Comparison of ENCODE assay signal across 32 mouse cellular contexts in the genomic region with DNA sequence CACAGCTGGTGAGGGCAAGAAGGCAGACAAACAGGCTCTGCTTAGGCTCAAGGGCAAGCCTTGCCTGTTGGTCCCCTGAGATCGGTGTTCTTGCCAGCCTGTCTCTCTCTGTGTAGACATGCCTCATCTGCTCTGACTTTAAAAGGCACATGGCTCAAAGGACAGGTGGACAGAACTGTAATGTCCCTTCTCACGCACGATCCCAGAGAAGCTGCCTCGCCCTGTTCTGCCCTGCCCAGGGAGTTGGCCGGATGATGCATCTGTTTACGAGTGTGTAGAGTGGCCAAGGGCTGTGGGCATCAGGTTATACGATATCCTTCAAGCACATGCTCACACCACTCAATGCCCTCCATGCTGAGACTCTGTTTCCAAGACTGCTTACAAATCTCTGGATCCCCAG. TPM values are rescaled to one million over a fixed set of nuclear protein-coding genes. Genes with fewer than 3 reads are reported as not detected.
DNase-seq lines count a peak whose midpoint lies in the region; ATAC-seq lines count a peak whose summit lies in the region.
"Had no signal": no experiment of that assay in that cellular context is flagged by ENCODE, and none has a peak within 500 bp of the region (broad histone marks: within the 10 kb centered on the region; RNA-seq: fewer than 3 reads in every experiment).

No protein-coding gene starts in this region.

- peaks cover 25% of the 10 kb centered on the region for H3K4me1 ChIP-seq in hindbrain, embryonic 10.5 days (replicated peaks)
- H3K4me1 ChIP-seq in hindbrain, embryonic 13.5 days (replicated peaks), result 0 out of 2 replicates have a peak, but pooled peaks cover 3% of the 10 kb centered on the region
- peaks cover 24% of the 10 kb centered on the region for H3K4me1 ChIP-seq in midbrain, embryonic 10.5 days
- no peaks in the 10 kb centered on the region for H3K4me1 ChIP-seq in midbrain, embryonic 14.5 days (ENCODE audit: control insufficient read depth, insufficient read depth, low read length)
- H3K4me1 ChIP-seq: forebrain, embryonic 13.5 days; lung, embryonic 15.5 days; neural tube, embryonic 12.5 days had no signal

- 73% methylated on average over 7 of the region's 7 CpGs for WGBS in hindbrain, embryonic 10.5 days
- WGBS in hindbrain, embryonic 13.5 days, result 80% methylated on average over 7 of the region's 7 CpGs
- WGBS in midbrain, embryonic 10.5 days, result 85% methylated on average over 7 of the region's 7 CpGs
- WGBS in midbrain, embryonic 14.5 days, result 79% methylated on average over 7 of the region's 7 CpGs

- no peak overlapping the region for H3K4me3 ChIP-seq in hindbrain, embryonic 10.5 days
- H3K4me3 ChIP-seq in hindbrain, embryonic 13.5 days, result no peak overlapping the region
- no peak overlapping the region for H3K4me3 ChIP-seq in midbrain, embryonic 10.5 days
- no peak overlapping the region for H3K4me3 ChIP-seq in midbrain, embryonic 14.5 days (replicated peaks; ENCODE audit: low read depth, low read length)
- H3K4me3 ChIP-seq: embryonic facial prominence, embryonic 13.5 days; forebrain, embryonic 13.5 days; hindbrain, embryonic 12.5 days; limb, embryonic 12.5 days; lung, embryonic 15.5 days; neural tube, embryonic 12.5 days had no signal

- intact Hi-C loops in gastrocnemius, postnatal 14 days (cut with DNase I; ENCODE audit: low total_unique reads), result no loop called here

- no peak overlapping the region for H3K4me2 ChIP-seq in hindbrain, embryonic 13.5 days
- H3K4me2 ChIP-seq in midbrain, embryonic 14.5 days (ENCODE audit: low read length), result no peak overlapping the region
- H3K4me2 ChIP-seq: embryonic facial prominence, embryonic 13.5 days; forebrain, embryonic 13.5 days; hindbrain, embryonic 12.5 days; limb, embryonic 12.5 days; liver, embryonic 11.5 days; lung, embryonic 15.5 days; neural tube, embryonic 12.5 days had no signal

- DNase-seq in hindbrain, embryonic 10.5 days (ENCODE audit: low spot score), result no peak
- DNase-seq in midbrain, embryonic 10.5 days (ENCODE audit: low spot score), result no peak
- DNase-seq in midbrain, embryonic 14.5 days, result no peak
- DNase-seq in gastrocnemius, postnatal 14 days, result peak; percentile 50
- DNase-seq in skeletal muscle tissue, adult 2 months (ENCODE audit: low read depth, low spot score), result peak; percentile 90
- DNase-seq in heart, adult 11 months, result no peak
- no peak for DNase-seq in cerebellum, adult 9-10 months
- DNase-seq: adrenal gland, adult 2 months; B cell, adult 2 months; cerebellum, adult 8-10 months; embryo, embryonic 11 days; heart, postnatal 14 days; kidney, postnatal 25 days; lung, postnatal 36 days; right cerebral cortex, adult 18-20 months; right cerebral cortex, postnatal 4 days had no signal

- H3K27ac ChIP-seq in hindbrain, embryonic 10.5 days, result peak overlapping the region; percentile 74
- no peak overlapping the region for H3K27ac ChIP-seq in hindbrain, embryonic 13.5 days
- peak overlapping the region; percentile 5; the same call in 1 of the 2 replicates for H3K27ac ChIP-seq in midbrain, embryonic 10.5 days (replicated peaks)
- H3K27ac ChIP-seq in midbrain, embryonic 14.5 days (replicated peaks; ENCODE audit: low read depth, low read length), result no peak overlapping the region
- H3K27ac ChIP-seq: embryonic facial prominence, embryonic 13.5 days; forebrain, embryonic 13.5 days; hindbrain, embryonic 12.5 days; limb, embryonic 12.5 days; lung, embryonic 15.5 days; neural tube, embryonic 12.5 days had no signal

- H3K27me3 ChIP-seq in hindbrain, embryonic 10.5 days (ENCODE audit: insufficient read depth, poor library complexity, severe bottlenecking), result no peaks in the 10 kb centered on the region; the same call in 1 of the 2 replicates
- H3K27me3 ChIP-seq in hindbrain, embryonic 13.5 days, result no peaks in the 10 kb centered on the region
- peaks cover 14% of the 10 kb centered on the region; the same call in 1 of the 2 replicates for H3K27me3 ChIP-seq in midbrain, embryonic 10.5 days (ENCODE audit: low read depth, poor library complexity, severe bottlenecking)
- no peaks in the 10 kb centered on the region for H3K27me3 ChIP-seq in midbrain, embryonic 14.5 days (ENCODE audit: control insufficient read depth, insufficient read depth, low read length)
- H3K27me3 ChIP-seq: CH12.LX; embryonic facial prominence, embryonic 13.5 days; forebrain, embryonic 13.5 days; limb, embryonic 12.5 days; lung, embryonic 15.5 days; neural tube, embryonic 12.5 days had no signal

- H3K36me3 ChIP-seq in hindbrain, embryonic 10.5 days, result 0 out of 2 replicates have a peak, but pooled peaks cover 5% of the 10 kb centered on the region
- peaks cover 5% of the 10 kb centered on the region; the same call in 1 of the 2 replicates for H3K36me3 ChIP-seq in hindbrain, embryonic 13.5 days
- 0 out of 2 replicates have a peak, but pooled peaks cover 4% of the 10 kb centered on the region for H3K36me3 ChIP-seq in midbrain, embryonic 10.5 days
- H3K36me3 ChIP-seq in midbrain, embryonic 14.5 days (ENCODE audit: control insufficient read depth, insufficient read depth, low read length), result no peaks in the 10 kb centered on the region
- H3K36me3 ChIP-seq: embryonic facial prominence, embryonic 13.5 days; hindbrain, embryonic 12.5 days; limb, embryonic 12.5 days; lung, embryonic 15.5 days; neural tube, embryonic 12.5 days had no signal

- ATAC-seq in hindbrain, embryonic 13.5 days (ENCODE audit: low FRiP score), result no peak
- no peak for ATAC-seq in midbrain, embryonic 14.5 days (ENCODE audit: low FRiP score, low TSS enrichment)
- ATAC-seq: activated CD4-positive, CD25-positive, alpha-beta regulatory T cell, adult 4 months; forebrain, embryonic 13.5 days; intestine, postnatal 0 days; midbrain, embryonic 16.5 days had no signal

- peaks cover 6% of the 10 kb centered on the region; the same call in 1 of the 2 replicates for H3K9me3 ChIP-seq in hindbrain, embryonic 10.5 days
- H3K9me3 ChIP-seq in hindbrain, embryonic 13.5 days, result peaks cover 8% of the 10 kb centered on the region
- peaks cover 6% of the 10 kb centered on the region; the same call in 1 of the 2 replicates for H3K9me3 ChIP-seq in midbrain, embryonic 10.5 days (replicated peaks)
- 0 out of 2 replicates have a peak, but pooled peaks cover 4% of the 10 kb centered on the region for H3K9me3 ChIP-seq in midbrain, embryonic 14.5 days (ENCODE audit: control insufficient read depth, low read length)
- H3K9me3 ChIP-seq: forebrain, embryonic 13.5 days; lung, embryonic 15.5 days had no signal

- H3K9ac ChIP-seq in hindbrain, embryonic 13.5 days, result no peak overlapping the region
- no peak overlapping the region for H3K9ac ChIP-seq in midbrain, embryonic 14.5 days (replicated peaks; ENCODE audit: low read length)
- H3K9ac ChIP-seq: forebrain, embryonic 13.5 days; hindbrain, embryonic 12.5 days; limb, embryonic 12.5 days; lung, embryonic 15.5 days; neural tube, embryonic 12.5 days had no signal

RNA-seq across cellular contexts. Expression of a gene that starts 2.0 kb away (rescaled TPM):
- polyA plus RNA-seq in hindbrain, embryonic 10.5 days (2016; fragmentation: Nextera tagmentation; extraction: Ambion mirVana), result 0.16 and 0.26 TPM in 2 replicates
- polyA plus RNA-seq in hindbrain, embryonic 13.5 days (2015; fragmentation: Nextera tagmentation; extraction: Ambion mirVana), result 0.31 and 0.35 TPM in 2 replicates
- 0.31 TPM in 1 of 2 replicates, not detected in the other for polyA plus RNA-seq in midbrain, embryonic 10.5 days (2016; fragmentation: Nextera tagmentation; extraction: Ambion mirVana)
- 0.45 and 0.46 TPM in 2 replicates for polyA plus RNA-seq in midbrain, embryonic 14.5 days (2014; fragmentation: Nextera tagmentation; extraction: Ambion mirVana)
- total RNA-seq in gastrocnemius, postnatal 14 days (2021), result 100 to 1,000 TPM; 332 to 394 TPM
- total RNA-seq: adrenal gland, adult 2 months; CH12.LX; heart, postnatal 14 days; layer of hippocampus, adult 18-20 months; left cerebral cortex, postnatal 14 days had no signal
- polyA plus RNA-seq: activated CD4-positive, CD25-positive, alpha-beta regulatory T cell, adult 4 months; forebrain, embryonic 13.5 days; kidney, embryonic 14.5 days; liver, embryonic 11.5 days; lung, embryonic 15.5 days; stomach, embryonic 14.5 days had no signal

Comparison
In these comparisons a context has a peak if more than half of its experiments do, and no peak if none do; other contexts are left out.
1. H3K27ac ChIP-seq: peak in hindbrain, embryonic 10.5 days (single experiment) and midbrain, embryonic 10.5 days (single experiment); none in hindbrain, embryonic 13.5 days (single experiment) and midbrain, embryonic 14.5 days (single experiment).
2. DNase-seq: peak in gastrocnemius, postnatal 14 days (single experiment) and skeletal muscle tissue, adult 2 months (single experiment); none in hindbrain, embryonic 10.5 days (single experiment), midbrain, embryonic 10.5 days (single experiment), midbrain, embryonic 14.5 days (single experiment), heart, adult 11 months (single experiment) and cerebellum, adult 9-10 months (single experiment).